Mouse (Mus musculus): ENCODE data around the gene Ush2a.

The Ush2a gene

GRCm38 (mm10) chr1:188261903-188262682 lies at the start of gene Ush2a:
TSS of gene Ush2a (plus strand) at chr1:188262023.
- DNase-seq (ENCODE audit: low spot score in 2 of 2) = no peak

GRCm38 (mm10) chr1:188214885-188215611 lies 46.8 kb upstream of the Ush2a start:
- no peak for DNase-seq (ENCODE audit: low spot score in 2 of 2)

GRCm38 (mm10) chr1:188221226-188221792 lies 40.5 kb upstream of the Ush2a start:
- DNase-seq (ENCODE audit: low spot score in 2 of 2) = no peak

GRCm38 (mm10) chr1:188233036-188233724 lies 28.6 kb upstream of the Ush2a start:
- no peak for DNase-seq (ENCODE audit: low spot score in 2 of 2)

GRCm38 (mm10) chr1:188238636-188239035 lies 23.2 kb upstream of the Ush2a start:
- DNase-seq (ENCODE audit: low spot score in 2 of 2) = no peak

- DNase-seq (ENCODE audit: low spot score in 2 of 2) = no peak
Observed at GRCm38 (mm10) chr1:188241766-188242165, 20.1 kb upstream of the Ush2a start.

GRCm38 (mm10) chr1:188257500-188257899 lies 4.3 kb upstream of the Ush2a start:
- DNase-seq (ENCODE audit: low spot score in 2 of 2) = no peak

GRCm38 (mm10) chr1:188260259-188261107 lies 1.3 kb upstream of the Ush2a start:
- DNase-seq (ENCODE audit: low spot score in 2 of 2) = no peak

- no peak for DNase-seq (ENCODE audit: low spot score in 2 of 2)
Observed at GRCm38 (mm10) chr1:188267127-188267722, 5.4 kb downstream of the Ush2a start.

- no peak for DNase-seq (ENCODE audit: low spot score in 2 of 2)
Observed at GRCm38 (mm10) chr1:188269071-188269470, 7.2 kb downstream of the Ush2a start.

- no peak for DNase-seq (ENCODE audit: low spot score in 2 of 2)
Observed at GRCm38 (mm10) chr1:188313303-188313702, 51.5 kb downstream of the Ush2a start.

- DNase-seq (ENCODE audit: low spot score in 2 of 2) = no peak
Observed at GRCm38 (mm10) chr1:188316574-188316973, 54.8 kb downstream of the Ush2a start.

GRCm38 (mm10) chr1:188320204-188320603 lies 58.4 kb downstream of the Ush2a start:
- DNase-seq (ENCODE audit: low spot score in 2 of 2) = no peak

GRCm38 (mm10) chr1:188321534-188321933 lies 59.7 kb downstream of the Ush2a start:
- no peak for DNase-seq (ENCODE audit: low spot score in 2 of 2)

GRCm38 (mm10) chr1:188330406-188330805 lies 68.6 kb downstream of the Ush2a start:
- DNase-seq (ENCODE audit: low spot score in 2 of 2) = peak in 1 of 2 experiments; percentile 8

- DNase-seq (ENCODE audit: low spot score in 2 of 2) = no peak
Observed at GRCm38 (mm10) chr1:188333936-188334335, 72.1 kb downstream of the Ush2a start.

- DNase-seq (ENCODE audit: low spot score in 2 of 2) = no peak
Observed at GRCm38 (mm10) chr1:188347762-188348161, 85.9 kb downstream of the Ush2a start.

- DNase-seq (ENCODE audit: low spot score in 2 of 2) = no peak
Observed at GRCm38 (mm10) chr1:188354726-188355125, 92.9 kb downstream of the Ush2a start.

- DNase-seq (ENCODE audit: low spot score in 2 of 2) = no peak
Observed at GRCm38 (mm10) chr1:188363548-188363947, 101.7 kb downstream of the Ush2a start.

GRCm38 (mm10) chr1:188385180-188385579 lies 123.4 kb downstream of the Ush2a start:
- DNase-seq (ENCODE audit: low spot score in 2 of 2) = no peak
